Comparison of ENCODE assay signal across 9 mouse cellular contexts in the genomic region with DNA sequence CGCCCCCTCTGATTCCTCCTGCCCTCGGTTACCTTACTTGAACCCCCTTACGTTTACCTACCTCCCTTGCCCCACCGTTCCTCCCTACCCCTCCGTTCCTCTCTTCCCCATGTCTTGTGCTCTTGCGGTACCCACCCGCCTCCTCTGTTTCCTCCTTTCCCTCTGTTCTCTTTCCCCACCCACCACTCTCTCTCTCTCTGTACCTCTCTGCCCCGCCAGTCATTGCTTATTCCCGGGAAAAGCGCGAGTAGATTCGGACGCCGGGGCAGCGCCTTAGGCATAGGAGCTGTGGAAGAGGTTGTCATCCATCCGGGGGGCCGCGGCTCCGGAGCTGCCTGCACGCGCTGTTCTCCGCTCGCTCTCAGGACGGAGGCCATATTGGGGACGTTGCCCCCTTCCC. TPM values are rescaled to one million over a fixed set of nuclear protein-coding genes. Genes with fewer than 3 reads are reported as not detected.
DNase-seq lines count a peak whose midpoint lies in the region; ATAC-seq and TF ChIP-seq lines count a peak whose summit lies in the region.
"Had no signal": no experiment of that assay in that cellular context is flagged by ENCODE, and none has a peak within 500 bp of the region (broad histone marks: within the 10 kb centered on the region; RNA-seq: fewer than 3 reads in every experiment).

No protein-coding gene starts in this region.

- no peak for DNase-seq in kidney, postnatal 4 days
- DNase-seq in hindbrain, embryonic 11.5 days (ENCODE audit: low spot score) = no peak
- no peak for DNase-seq in liver, postnatal 0 days
- DNase-seq in spleen, postnatal 4 days (ENCODE audit: low spot score in 2 of 2) = no peak
- no peak for DNase-seq in frontal cortex, postnatal 25 days (ENCODE audit: low spot score in 2 of 2)
- no peak for DNase-seq in c-Kit-positive CD71-positive TER-119-positive erythroid progenitor cells, embryonic 14.5 days (ENCODE audit: low spot score)

- no peaks in the 10 kb centered on the region for H3K9me3 ChIP-seq in kidney, embryonic 15.5 days (replicated peaks)
- no peaks in the 10 kb centered on the region for H3K9me3 ChIP-seq in hindbrain, embryonic 11.5 days (ENCODE audit: control insufficient read depth, low read length)
- H3K9me3 ChIP-seq in liver, postnatal 0 days (ENCODE audit: low read length) = no peaks in the 10 kb centered on the region
- H3K9me3 ChIP-seq: G1E had no signal

- H3K36me3 ChIP-seq in kidney, embryonic 15.5 days = no peaks in the 10 kb centered on the region
- H3K36me3 ChIP-seq in hindbrain, embryonic 11.5 days (ENCODE audit: control insufficient read depth, insufficient read depth, low read length) = no peaks in the 10 kb centered on the region
- no peaks in the 10 kb centered on the region for H3K36me3 ChIP-seq in liver, postnatal 0 days (replicated peaks; ENCODE audit: insufficient read depth, low read length)
- H3K36me3 ChIP-seq: G1E had no signal

- no peak for ATAC-seq in kidney, embryonic 15.5 days (replicated peaks; ENCODE audit: low FRiP score)
- ATAC-seq in hindbrain, embryonic 11.5 days (ENCODE audit: low FRiP score) = no peak
- ATAC-seq in liver, postnatal 0 days = no peak

- no peak overlapping the region for H3K27ac ChIP-seq in kidney, embryonic 15.5 days
- no peak overlapping the region for H3K27ac ChIP-seq in brown adipose tissue, adult 24 weeks (replicated peaks; ENCODE audit: low read depth, low read length)
- H3K27ac ChIP-seq in hindbrain, embryonic 11.5 days (ENCODE audit: low read depth, low read length) = no peak overlapping the region
- no peak overlapping the region for H3K27ac ChIP-seq in liver, postnatal 0 days (ENCODE audit: low read depth)

- H3K4me3 ChIP-seq in kidney, embryonic 15.5 days (replicated peaks) = peak overlapping the region; percentile 17
- peak overlapping the region; percentile 24; the same call in 1 of the 2 replicates for H3K4me3 ChIP-seq in brown adipose tissue, adult 24 weeks (ENCODE audit: insufficient read depth, low read depth, low read length)
- no peak overlapping the region for H3K4me3 ChIP-seq in hindbrain, embryonic 11.5 days (ENCODE audit: low read depth, low read length)
- no peak overlapping the region for H3K4me3 ChIP-seq in liver, postnatal 0 days (ENCODE audit: low read depth, low read length)

- H3K4me1 ChIP-seq in kidney, embryonic 15.5 days = peaks cover 42% of the 10 kb centered on the region
- no peaks in the 10 kb centered on the region; the same call in 1 of the 2 replicates for H3K4me1 ChIP-seq in brown adipose tissue, adult 24 weeks (ENCODE audit: control insufficient read depth, insufficient read depth, insufficient read length, low read length)
- peaks cover 23% of the 10 kb centered on the region for H3K4me1 ChIP-seq in hindbrain, embryonic 11.5 days (replicated peaks; ENCODE audit: control insufficient read depth, insufficient read depth, low read length)
- no peaks in the 10 kb centered on the region for H3K4me1 ChIP-seq in liver, postnatal 0 days (ENCODE audit: insufficient read depth)

- peaks cover 42% of the 10 kb centered on the region for H3K27me3 ChIP-seq in kidney, embryonic 15.5 days
- H3K27me3 ChIP-seq in hindbrain, embryonic 11.5 days (ENCODE audit: control insufficient read depth, insufficient read depth, low read length) = peaks cover 4% of the 10 kb centered on the region; the same call in 1 of the 2 replicates
- peaks cover 18% of the 10 kb centered on the region for H3K27me3 ChIP-seq in liver, postnatal 0 days (ENCODE audit: insufficient read depth, low read length)

- no peak overlapping the region for H3K9ac ChIP-seq in kidney, embryonic 15.5 days
- H3K9ac ChIP-seq in hindbrain, embryonic 11.5 days (ENCODE audit: low read depth, low read length) = no peak overlapping the region
- no peak overlapping the region for H3K9ac ChIP-seq in liver, postnatal 0 days (replicated peaks)

- peak overlapping the region; percentile 46 for H3K4me2 ChIP-seq in kidney, embryonic 15.5 days
- H3K4me2 ChIP-seq in hindbrain, embryonic 11.5 days (replicated peaks; ENCODE audit: low read depth, low read length) = 0 out of 2 replicates have a peak overlapping the region, but pooled peaks have one; percentile 17
- H3K4me2 ChIP-seq in liver, postnatal 0 days (ENCODE audit: low read depth, low read length) = peak overlapping the region; percentile 50

- TF ChIP-seq EP300 in liver, postnatal 0 days (IDR thresholded peaks at IDR 0.05; ENCODE audit: low read depth) = no peak

- 48% methylated on average over 25 of the region's 25 CpGs for WGBS in kidney, embryonic 15.5 days
- 41% methylated on average over 25 of the region's 25 CpGs for WGBS in hindbrain, embryonic 11.5 days
- WGBS in liver, postnatal 0 days (ENCODE audit: insufficient replicate concordance) = 44% methylated on average over 25 of the region's 25 CpGs

- TF ChIP-seq CTCF in liver, postnatal 0 days (IDR thresholded peaks at IDR 0.05; ENCODE audit: low read depth) = no peak

RNA-seq across cellular contexts. Expression of a gene that starts 59.0 kb away (rescaled TPM):
- polyA plus RNA-seq in kidney, embryonic 15.5 days (2015; fragmentation: Nextera tagmentation; extraction: Ambion mirVana) = 12.5 and 14.4 TPM in 2 replicates
- polyA plus RNA-seq in brown adipose tissue, adult 24 weeks (2012; ENCODE audit: insufficient read depth, insufficient read length, missing spikeins) = 27.7 and 29.4 TPM in 2 replicates
- polyA plus RNA-seq in hindbrain, embryonic 11.5 days (2014; fragmentation: Nextera tagmentation; extraction: Ambion mirVana) = 8.5 and 9.1 TPM in 2 replicates
- polyA plus RNA-seq in liver, postnatal 0 days (2015; fragmentation: Nextera tagmentation; extraction: Ambion mirVana) = 12.8 and 15.6 TPM in 2 replicates
- polyA plus RNA-seq: G1E had no signal

Comparison
In these comparisons a context has a peak if more than half of its experiments do, and no peak if none do; other contexts are left out.
1. H3K4me3 ChIP-seq: peak in kidney, embryonic 15.5 days (single experiment) and brown adipose tissue, adult 24 weeks (single experiment); none in hindbrain, embryonic 11.5 days (single experiment) and liver, postnatal 0 days (single experiment).
2. Peak in every context shown above with its lines, with median percentiles within 50 percentile points of each other: H3K4me2 ChIP-seq.